20 mouse cellular contexts compared by ENCODE assay signal in genomic region chr10:96630110-96630509, GRCm38 (mm10). TPM values are rescaled to one million over a fixed set of nuclear protein-coding genes. Genes with fewer than 3 reads are reported as not detected.
A peak's percentile ranks its signal among the peaks of the same experiment; 100 is the strongest.
DNase-seq lines count a peak whose midpoint lies in the region; TF ChIP-seq lines count a peak whose summit lies in the region.
"Had no signal": no experiment of that assay in that cellular context is flagged by ENCODE, and none has a peak within 500 bp of the region (broad histone marks: within the 10 kb centered on the region; RNA-seq: fewer than 3 reads in every experiment).

No protein-coding gene starts in this region.

- H3K4me1 ChIP-seq in kidney, adult 2 months (ENCODE audit: control insufficient read depth, insufficient read depth, low read length), result peaks cover 17% of the 10 kb centered on the region; the same call in 1 of the 2 replicates
- peaks cover 38% of the 10 kb centered on the region for H3K4me1 ChIP-seq in olfactory bulb, adult 2 months (ENCODE audit: control insufficient read depth, insufficient read depth, low read length)

- TF ChIP-seq POLR2A in kidney, adult 2 months (IDR thresholded peaks at IDR 0.05; ENCODE audit: low read depth, low read length), result no peak
- no peak for TF ChIP-seq POLR2A in olfactory bulb, adult 2 months (IDR thresholded peaks at IDR 0.05; ENCODE audit: insufficient read depth, low read depth, low read length)

- WGBS in kidney, adult 2 months, result 53% methylated on average over 5 of the region's 5 CpGs
- 71% methylated on average over 5 of the region's 5 CpGs for WGBS in olfactory bulb, adult 2 months

- TF ChIP-seq CTCF in kidney, adult 2 months (conservative IDR thresholded peaks at IDR 0.05; ENCODE audit: insufficient read depth, insufficient read length, low read depth, low read length), result no peak
- TF ChIP-seq CTCF in olfactory bulb, adult 2 months (IDR thresholded peaks at IDR 0.05; ENCODE audit: insufficient read depth, low read depth, low read length), result no peak

- DNase-seq in kidney, adult 2 months, result no peak
- no peak for DNase-seq in kidney, postnatal 14 days
- peak; percentile 59 for DNase-seq in R1 (ENCODE audit: low read depth, low spot score)
- no peak for DNase-seq in urinary bladder, postnatal 10 days (ENCODE audit: low spot score)
- no peak for DNase-seq in yolk sac, embryonic 10.5 days (ENCODE audit: low spot score)
- DNase-seq: adrenal gland, postnatal 10 days; cerebellum, adult 11 months; cerebellum, postnatal 10 days; embryo, embryonic 11 days; gastrocnemius, postnatal 36 days; heart, adult 11 months; heart, postnatal 14 days had no signal

- no peaks in the 10 kb centered on the region for H3K27me3 ChIP-seq in kidney, adult 2 months (replicated peaks; ENCODE audit: control insufficient read depth, insufficient read depth, low read length)
- H3K27me3 ChIP-seq: embryonic facial prominence, embryonic 15.5 days; forebrain, embryonic 15.5 days; heart, embryonic 15.5 days; Patski had no signal

- peak overlapping the region; percentile 36; the same call in 1 of the 2 replicates for H3K27ac ChIP-seq in kidney, adult 2 months (ENCODE audit: insufficient read depth, low read depth, low read length)
- peak overlapping the region; percentile 41; the same call in 1 of the 2 replicates for H3K27ac ChIP-seq in olfactory bulb, adult 2 months (ENCODE audit: insufficient read depth, low read depth, low read length)
- H3K27ac ChIP-seq: embryonic facial prominence, embryonic 15.5 days; forebrain, embryonic 10.5 days; forebrain, embryonic 15.5 days; heart, embryonic 15.5 days; hindbrain, embryonic 14.5 days had no signal

- no peaks in the 10 kb centered on the region for H3K36me3 ChIP-seq in kidney, adult 2 months (ENCODE audit: control insufficient read depth, insufficient read depth, low read length)
- H3K36me3 ChIP-seq: heart, embryonic 15.5 days had no signal

- no peak overlapping the region for H3K4me3 ChIP-seq in kidney, adult 2 months (ENCODE audit: insufficient read depth, low read depth, low read length)
- H3K4me3 ChIP-seq in olfactory bulb, adult 2 months (ENCODE audit: insufficient read depth, low read depth, low read length), result no peak overlapping the region
- H3K4me3 ChIP-seq: embryonic facial prominence, embryonic 15.5 days; erythroblast, embryonic 14.5 days; forebrain, embryonic 10.5 days; forebrain, embryonic 15.5 days; heart, embryonic 15.5 days had no signal

RNA-seq across cellular contexts. Expression of gene Btg1, which starts 13.3 kb away (rescaled TPM):
- 16.3 and 35.5 TPM in 2 replicates for polyA plus RNA-seq in kidney, adult 2 months (2012; rRNA removed)
- polyA plus RNA-seq in olfactory bulb, adult 2 months (2012; ENCODE audit: insufficient read depth, insufficient read length, low replicate concordance, missing spikeins), result 101 TPM in 1 of 2 replicates, not detected in the other
